Mouse (Mus musculus) layer of hippocampus, adult 9-11 months (tissue): Measurements from ENCODE around the gene Olfr243.
"Not testable (repeated sequence)": the region's sequence is repeated elsewhere in the genome, so short reads cannot be mapped to it uniquely, and the experiment has no call there.

Experiments
- DNase-seq: peaks from one replicate; pipeline ENCODE4 v3.0.0; 2022

Gene Olfr243

DNA sequence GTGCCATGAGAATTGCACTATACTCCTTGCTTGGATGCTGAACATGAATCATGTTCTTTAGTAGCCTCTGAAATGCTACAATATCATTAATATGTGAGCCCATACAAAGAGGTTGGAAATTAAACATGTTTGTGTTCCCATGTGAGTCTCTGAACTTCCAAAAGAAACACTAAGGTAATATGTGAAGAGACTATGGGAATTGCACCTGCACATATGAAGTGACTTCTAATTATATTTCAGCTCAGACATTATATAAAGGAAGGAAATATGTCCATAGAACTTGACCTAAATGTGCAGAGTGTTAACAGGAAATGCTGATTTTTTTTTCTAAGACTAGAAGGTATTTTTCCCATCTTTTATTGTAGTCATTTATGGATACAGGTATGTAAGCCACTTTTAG is at the start of gene Olfr243:
Gene Olfr243, plus strand, starts transcription at position 301 of the 400 bp plus-strand sequence.
- DNase-seq: no peak

GRCm38 (mm10) chr7:103671091-103671490 is 43.4 kb upstream of the Olfr243 start, which contains the start of gene Olfr624:
TSS of gene Olfr624 (minus strand) at chr7:103671191.
- no peak for DNase-seq

DNA sequence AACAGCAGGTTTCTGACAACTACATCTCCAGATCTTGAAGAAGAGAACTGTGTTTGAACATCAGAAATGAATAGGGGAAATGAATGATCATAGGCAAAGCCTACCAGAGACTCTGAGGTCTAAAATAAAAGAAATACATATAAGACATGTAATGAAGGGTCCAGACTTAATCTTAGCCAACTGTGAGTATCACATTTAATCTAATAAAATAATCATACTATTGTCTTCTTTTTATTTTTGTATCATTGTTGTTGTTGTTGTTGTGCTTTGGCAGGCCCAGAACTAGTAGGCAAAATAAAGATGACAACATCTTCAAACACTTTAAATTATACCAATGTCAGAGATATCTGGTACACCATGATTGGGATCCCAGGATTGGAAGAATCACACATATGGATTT is 32.1 kb upstream of the Olfr243 start, which contains the start of gene Olfr625-ps1:
Gene Olfr625-ps1, plus strand, starts transcription at position 301 of the 400 bp plus-strand sequence.
- no peak for DNase-seq

- no peak for DNase-seq
Measured at GRCm38 (mm10) chr7:103699469-103699868, 15.0 kb upstream of the Olfr243 start.

- DNase-seq: no peak
Measured at GRCm38 (mm10) chr7:103712024-103712423, 2.4 kb upstream of the Olfr243 start.

DNA sequence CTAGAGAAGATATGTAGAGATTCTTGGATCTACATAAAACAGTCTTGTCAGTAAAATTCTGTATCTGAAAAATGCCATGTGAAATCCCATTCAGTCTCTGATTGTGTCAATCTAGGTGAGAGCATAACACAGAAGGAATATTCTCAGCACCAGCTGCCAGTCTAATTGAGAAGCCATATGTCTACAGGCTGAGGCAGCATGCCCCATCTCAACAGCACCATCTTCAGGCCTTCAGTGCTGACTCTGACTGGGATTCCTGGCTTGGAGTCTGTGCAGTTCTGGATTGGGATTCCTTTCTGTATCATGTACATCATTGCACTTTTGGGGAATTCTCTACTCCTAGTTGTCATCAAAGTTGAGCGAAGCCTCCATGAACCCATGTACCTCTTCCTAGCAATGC is 1.9 kb downstream of the Olfr243 start:
- DNase-seq: peak; percentile 12

DNA sequence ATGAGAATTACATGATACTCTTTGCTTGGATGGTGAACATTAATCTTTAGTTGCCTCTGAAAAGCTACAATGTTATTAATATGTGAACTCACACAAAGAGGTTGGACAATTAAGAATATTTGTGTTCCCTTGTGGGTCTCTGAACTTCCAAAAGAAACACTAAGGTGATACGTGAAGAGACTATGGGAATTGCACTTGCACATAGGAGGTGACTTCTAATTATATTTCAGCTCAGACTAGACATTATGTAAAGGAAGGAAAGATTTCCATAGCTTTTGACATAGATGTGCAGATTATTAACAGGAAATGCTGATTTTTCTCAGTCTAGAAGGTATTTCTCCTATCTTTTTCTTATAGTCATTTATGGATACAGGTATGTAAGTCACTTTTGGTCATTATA is 15.6 kb downstream of the Olfr243 start, which contains the start of gene Olfr628:
Gene Olfr628, plus strand, starts transcription at position 301 of the 400 bp plus-strand sequence.
- no peak for DNase-seq

DNA sequence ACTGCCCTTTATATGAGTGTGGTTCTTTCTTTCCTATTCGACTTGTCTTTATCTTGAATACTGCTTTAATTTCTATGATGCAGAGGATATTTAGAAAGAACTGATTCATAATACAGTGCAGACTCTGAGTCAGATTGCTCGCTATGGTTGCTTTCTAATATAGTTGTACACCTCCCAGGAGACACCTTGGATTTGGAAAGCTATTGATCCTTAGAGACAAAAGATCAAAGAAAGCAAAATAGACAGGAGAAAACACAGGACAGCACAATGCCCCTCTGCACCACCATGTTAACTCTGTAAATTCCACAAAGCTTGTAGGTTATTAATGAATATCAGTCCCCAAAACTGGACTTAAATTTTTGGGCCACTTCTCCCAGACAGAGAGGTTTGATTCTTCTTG is 30.4 kb downstream of the Olfr243 start, which contains the start of gene Olfr629:
Gene Olfr629, minus strand, starts transcription at position 101 of the 400 bp plus-strand sequence.
- no peak for DNase-seq

DNA sequence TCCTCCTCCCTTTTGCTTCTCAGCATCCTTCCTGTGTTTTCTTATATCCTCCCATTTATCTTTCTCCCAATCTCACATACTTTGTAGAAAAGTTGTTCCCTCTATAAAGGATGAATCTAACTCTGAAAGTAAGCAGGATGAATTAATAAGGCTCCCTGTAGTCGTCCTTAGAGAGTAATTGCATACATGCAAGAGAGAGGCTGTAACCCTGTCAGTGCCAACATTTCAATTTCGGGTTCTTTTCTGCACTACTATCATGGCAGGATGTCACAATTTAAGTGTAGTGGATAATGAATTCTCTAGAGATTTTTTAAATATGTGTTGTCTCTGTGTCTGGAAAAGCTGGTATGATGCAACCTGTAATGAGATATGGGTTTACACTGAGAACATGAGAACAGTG is 42.8 kb downstream of the Olfr243 start, which contains the start of gene Olfr630:
Gene Olfr630, minus strand, starts transcription at position 101 of the 400 bp plus-strand sequence.
- DNase-seq: no peak

DNA sequence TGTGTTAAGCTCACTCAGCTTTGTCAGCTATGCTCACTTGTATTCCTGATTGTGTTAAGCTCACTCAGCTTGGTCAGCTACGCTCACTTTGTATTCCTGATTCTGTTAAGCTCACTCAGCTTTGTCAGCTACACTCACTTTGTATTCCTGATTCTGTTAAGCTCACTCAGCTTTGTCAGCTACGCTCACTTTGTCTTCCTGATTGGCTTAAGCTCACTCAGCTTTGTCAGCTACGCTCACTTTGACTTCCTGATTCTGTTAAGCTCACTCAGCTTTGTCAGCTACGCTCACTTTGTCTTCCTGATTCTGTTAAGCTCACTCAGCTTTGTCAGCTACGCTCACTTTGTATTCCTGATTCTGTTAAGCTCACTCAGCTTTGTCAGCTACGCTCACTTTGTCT is 47.7 kb downstream of the Olfr243 start:
- not testable (repeated sequence) for DNase-seq

GRCm38 (mm10) chr7:103767687-103768086 is 53.2 kb downstream of the Olfr243 start:
- not testable (repeated sequence) for DNase-seq
